Mouse (Mus musculus) yolk sac, embryonic 10.5 days (tissue): Measurements from ENCODE around the gene Mrpl4.
"Not testable (repeated sequence)": the region's sequence is repeated elsewhere in the genome, so short reads cannot be mapped to it uniquely, and the experiment has no call there.

Experiments used
- DNase-seq: peaks from one replicate; pipeline ENCODE4 v3.0.0-alpha.2; 2017; ENCODE audit warnings: low spot score

Gene Mrpl4

GRCm38 (mm10) chr9:21041308-21041707 lies 38.8 kb downstream of the Mrpl4 start:
- no peak for DNase-seq

GRCm38 (mm10) chr9:21043563-21043962 lies 41.0 kb downstream of the Mrpl4 start:
- no peak for DNase-seq

DNA sequence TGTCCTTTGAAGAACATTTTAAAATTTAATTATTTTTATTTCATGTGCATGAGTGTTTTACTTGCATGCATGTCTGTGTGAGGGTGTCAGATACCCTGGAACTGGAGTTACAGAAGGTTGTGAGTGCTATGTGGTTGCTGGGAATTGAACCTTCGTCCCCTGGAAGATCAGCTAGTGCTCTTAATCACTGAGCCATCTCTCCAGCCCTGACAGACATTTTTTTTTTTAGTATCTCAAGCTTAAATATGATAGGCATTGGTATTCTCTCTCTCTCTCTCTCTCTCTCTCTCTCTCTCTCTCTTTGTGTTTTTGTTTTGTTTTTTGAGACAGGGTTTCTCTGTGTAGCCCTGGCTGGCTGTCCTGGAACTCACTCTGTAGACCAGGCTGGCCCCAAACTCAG lies 42.2 kb downstream of the Mrpl4 start:
- not testable (repeated sequence) for DNase-seq

- no peak for DNase-seq
Measured at GRCm38 (mm10) chr9:21045235-21045634, 42.7 kb downstream of the Mrpl4 start.

DNA sequence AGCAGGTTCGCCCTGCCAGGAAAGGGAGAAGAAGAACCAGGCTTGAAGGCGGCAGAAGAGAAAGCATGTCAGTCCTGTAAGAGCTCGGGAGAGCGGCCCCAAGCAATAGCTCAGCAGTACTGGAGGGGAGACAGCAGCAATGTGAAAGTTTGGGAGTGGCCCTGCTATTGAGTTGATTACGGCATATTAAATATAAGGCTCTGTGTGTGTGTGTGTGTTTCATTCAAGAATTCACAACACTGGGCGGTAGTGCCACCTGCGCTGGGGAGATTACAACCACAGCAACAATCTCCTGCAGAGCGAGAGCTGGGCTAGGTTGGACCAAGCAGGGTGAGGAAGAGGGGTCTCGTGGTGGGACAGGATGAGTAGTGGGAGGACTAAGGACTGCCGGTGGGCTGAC lies 49.0 kb downstream of the Mrpl4 start:
- DNase-seq = no peak
